Mouse (Mus musculus) c-Kit-positive CD71-positive TER-119-negative erythroid progenitor cells, embryonic 14.5 days (primary cell): ENCODE results near the gene Lonrf2.

Source experiments
- DNase-seq: peaks from one replicate; pipeline ENCODE4 v3.0.0-alpha.2; 2013; ENCODE audit warnings: low read depth

The Lonrf2 gene

DNA sequence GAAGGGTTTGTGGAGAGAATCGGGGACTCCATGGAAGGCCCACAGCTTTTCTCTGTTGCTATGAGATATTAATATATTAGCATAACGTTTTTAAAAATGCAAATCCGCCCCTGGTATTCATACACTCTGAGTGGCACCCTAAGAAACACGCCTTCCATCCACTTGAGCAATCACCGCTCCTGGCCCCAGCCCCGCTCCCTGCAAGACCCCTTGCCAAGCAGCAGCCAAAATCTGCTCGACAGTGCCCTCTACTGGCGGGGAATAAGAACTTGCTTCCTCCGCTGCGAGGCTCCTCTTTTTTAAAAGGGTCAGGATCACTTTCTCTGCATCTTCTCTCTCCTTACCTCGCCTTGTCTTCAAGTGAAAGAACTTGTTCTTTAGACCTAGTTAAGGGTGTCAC is 68.7 kb downstream of the Lonrf2 start:
- peak; percentile 53 for DNase-seq

DNA sequence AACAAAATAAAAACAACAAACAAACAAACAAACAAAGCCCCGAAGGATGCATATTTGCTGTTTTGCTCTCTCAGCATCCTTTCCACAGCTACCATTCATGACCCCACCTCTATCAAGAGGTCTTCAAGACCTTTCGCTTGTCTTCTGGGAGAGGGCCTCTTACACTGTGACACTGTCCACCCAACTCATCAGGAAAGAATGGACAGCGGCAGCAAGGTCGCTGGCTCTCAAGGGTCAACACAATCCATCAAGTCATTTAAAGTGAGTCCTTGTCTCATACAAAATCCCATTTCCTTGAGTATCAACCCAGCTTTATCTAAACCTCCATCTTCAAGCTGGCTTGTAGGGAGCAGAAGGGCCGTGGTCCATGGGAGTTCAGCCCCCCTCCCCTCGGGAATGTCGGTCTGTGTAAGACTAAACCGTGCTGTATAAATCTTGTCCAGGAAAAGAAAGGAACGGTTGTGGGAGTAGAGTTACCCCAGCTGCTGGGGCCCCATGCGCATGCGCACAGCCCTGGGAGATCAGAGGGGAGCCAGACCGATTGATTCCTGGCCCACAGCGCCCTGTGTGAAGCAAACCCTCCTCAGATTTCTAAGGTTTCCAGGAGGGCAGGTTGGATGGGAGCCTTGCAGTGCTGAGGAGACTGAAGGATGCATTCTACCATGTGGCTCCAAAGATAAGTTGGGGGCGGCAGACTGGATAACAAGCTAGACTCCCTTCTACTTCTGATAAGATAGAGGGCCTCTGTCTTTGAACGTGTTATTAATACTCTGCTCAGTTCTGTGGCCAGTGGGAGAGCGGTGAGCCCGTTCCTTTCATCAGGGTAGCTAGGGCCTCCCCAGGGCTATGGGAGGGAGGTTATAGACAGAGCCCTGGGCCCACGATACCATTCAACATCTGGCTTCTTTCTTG is 69.6 kb downstream of the Lonrf2 start:
- DNase-seq: peak; percentile 50

DNA sequence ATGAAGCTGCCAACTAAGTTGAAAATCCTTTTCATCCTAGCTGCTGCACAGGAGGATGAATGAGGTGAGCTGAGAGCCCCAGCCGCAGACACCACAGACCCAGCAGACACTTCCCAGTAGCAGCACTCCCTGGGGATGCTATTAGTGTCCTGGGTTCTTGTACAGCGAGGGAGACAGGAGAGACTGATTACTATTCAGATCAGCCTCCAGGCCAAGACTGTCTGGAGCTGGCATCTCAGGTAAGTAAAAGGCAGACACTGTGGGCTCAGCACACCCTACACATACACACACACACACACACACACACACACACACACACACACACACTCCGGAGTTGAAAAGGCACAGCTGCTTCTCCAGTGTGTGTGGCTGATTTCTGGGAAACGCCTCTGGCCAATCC is 70.3 kb downstream of the Lonrf2 start:
- DNase-seq: no peak

DNA sequence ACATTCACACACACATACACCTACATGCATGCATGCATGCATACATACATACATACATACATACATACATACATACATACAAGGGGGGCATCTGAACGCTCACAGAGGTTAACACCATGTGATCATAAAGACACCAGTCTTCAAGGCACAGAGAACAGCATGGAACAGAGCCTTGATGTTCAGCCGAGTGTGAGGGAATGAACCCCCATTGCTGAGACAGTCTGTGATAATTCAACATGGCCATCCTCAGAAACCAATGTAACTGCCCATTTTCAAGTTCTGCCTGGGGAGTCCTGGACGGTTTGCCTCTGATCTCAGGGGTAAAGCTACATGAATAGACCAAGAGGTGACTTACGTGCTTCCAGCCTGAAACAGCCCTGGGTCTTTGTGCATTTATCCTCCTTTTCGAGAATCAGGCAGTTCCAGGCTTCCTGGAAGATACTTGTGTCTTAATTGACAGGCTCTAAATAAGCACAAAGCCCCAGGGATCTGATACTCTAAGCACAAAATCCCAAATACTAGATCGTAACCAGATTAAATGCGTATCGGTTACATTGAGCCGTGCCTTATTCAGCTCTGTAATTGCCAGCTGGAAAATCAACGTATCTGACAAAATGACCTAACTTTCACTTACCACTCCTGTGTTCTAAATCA is 72.4 kb downstream of the Lonrf2 start:
- DNase-seq: no peak

DNA sequence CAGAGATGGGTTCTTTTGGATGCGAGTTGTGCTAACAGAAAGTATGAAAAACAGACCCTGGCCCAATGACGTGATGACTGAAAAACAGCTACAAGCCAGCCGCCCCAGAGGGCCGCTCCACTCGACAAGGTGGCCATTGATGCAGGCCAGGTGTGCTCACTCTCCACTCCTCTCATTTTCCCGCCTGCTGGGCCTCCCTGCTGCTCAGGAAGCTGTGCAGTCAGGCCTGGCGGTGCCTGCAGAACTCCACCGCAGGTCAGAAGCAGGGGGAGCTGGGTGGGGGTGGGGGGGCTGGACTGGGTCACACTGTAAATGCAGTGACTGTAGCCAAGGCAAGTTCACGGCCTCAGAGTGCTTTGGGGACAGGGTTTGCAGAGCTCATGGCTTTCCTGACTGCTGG is 76.1 kb downstream of the Lonrf2 start:
- no peak for DNase-seq

DNA sequence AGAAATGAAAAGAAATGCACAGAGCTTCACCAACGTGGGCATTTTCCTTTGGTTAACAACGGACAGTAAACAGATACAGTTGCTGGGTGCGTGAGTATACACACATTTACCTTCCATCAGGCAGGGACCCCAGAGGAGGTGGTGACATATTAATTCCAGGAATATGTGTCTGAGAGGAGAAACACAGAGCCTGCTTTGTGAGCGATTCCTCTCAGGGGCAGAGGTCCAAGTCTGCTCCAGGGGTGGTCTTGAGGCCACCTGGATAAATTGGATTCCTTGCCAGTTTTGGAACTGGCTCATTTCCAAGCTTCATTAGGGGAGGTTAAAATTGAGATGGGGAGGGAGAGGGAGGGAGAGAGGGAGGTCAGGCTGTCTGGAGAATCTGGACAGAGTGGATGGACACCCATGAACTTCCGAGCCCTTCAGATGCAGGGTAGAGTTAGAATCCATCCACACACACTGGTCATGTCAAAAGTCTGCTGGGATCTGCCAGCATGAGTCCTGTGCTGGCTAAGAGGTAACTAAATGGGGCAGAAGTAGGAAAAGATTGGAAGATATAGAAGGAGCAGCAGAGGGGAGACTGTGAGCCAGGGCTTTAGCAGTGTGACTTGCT is 78.6 kb downstream of the Lonrf2 start:
- no peak for DNase-seq

DNA sequence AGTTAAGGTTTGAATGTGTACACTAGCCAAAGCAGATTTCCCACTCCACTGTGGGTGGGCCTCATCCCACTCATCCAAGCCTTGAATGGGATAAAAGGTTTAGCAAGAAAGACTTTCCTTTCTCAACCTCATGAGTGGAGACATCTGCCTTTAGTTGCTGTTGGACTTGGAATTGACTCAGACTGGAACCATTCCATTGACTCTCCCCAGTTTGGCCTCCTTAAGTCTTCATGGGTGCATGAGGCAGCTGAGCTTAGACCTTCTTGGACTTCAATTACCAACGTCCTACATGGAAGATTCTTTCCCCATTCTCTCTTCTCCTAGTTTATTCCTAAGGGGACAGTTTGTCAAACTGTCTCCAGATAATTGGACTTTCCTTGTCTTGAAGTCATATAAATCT is 92.6 kb downstream of the Lonrf2 start:
- no peak for DNase-seq
